Mouse (Mus musculus) neutrophil, adult 5-6 weeks (primary cell): Measurements from ENCODE around the gene Il17ra. TPM values are rescaled to one million over a fixed set of nuclear protein-coding genes. Genes with fewer than 3 reads are reported as not detected.
A peak's percentile ranks its signal among the peaks of the same experiment; 100 is the strongest.

Source experiments
- ATAC-seq: fragments of 151-379, 151-347 bp; 2 replicates; pipeline ENCODE4 v1.8.0; 2017; ENCODE audit warnings: mild to moderate bottlenecking, moderate TSS enrichment; ENCODE audit not compliant: insufficient number of reproducible peaks, poor library complexity, low FRiP score, severe bottlenecking; ENCODE audit errors: extremely low read depth
- total RNA-seq: library from RNA; stranded (forward); fragments of 200-1000 nt; gene quantifications from 2 replicates; pipeline ENCODE4 v1.2.3, GENCODE M21; 2017

Gene Il17ra
- total RNA-seq, result 168 and 176 TPM in 2 replicates

DNA sequence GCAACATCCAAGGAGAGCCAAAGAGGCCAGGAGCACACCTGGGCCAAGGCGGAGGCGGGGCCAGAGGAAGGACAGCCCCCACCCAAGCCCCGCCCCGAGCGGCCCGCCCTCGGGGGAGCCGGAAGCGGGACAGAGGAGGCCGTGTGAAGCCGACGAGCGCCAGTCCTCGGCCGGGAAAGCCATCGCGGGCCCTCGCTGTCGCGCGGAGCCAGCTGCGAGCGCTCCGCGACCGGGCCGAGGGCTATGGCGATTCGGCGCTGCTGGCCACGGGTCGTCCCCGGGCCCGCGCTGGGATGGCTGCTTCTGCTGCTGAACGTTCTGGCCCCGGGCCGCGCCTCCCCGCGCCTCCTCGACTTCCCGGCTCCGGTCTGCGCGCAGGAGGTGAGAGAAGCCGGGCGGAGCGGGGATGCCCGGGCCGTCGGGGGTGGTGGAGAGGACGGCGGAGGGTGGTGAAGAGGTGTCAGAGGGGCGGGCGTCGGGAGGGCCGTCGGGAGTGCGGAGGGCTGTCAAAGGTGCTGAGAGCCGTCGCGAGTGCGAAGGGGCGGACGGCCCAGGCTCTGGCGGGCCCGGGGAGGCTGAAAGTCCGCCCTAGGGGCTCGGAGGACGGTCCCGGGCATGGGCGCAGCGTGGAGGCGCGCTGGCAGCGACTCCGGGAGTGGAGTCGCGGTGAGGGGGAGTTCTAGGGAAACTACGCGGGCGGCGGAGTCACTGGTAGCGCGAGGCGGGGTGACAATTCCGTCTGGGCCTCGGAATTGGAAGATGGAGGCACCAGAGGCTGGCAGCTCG is at the start of gene Il17ra:
Il17ra (plus strand) TSS at position 162 of the 786 bp plus-strand sequence.
- peak; percentile 49 for ATAC-seq

DNA sequence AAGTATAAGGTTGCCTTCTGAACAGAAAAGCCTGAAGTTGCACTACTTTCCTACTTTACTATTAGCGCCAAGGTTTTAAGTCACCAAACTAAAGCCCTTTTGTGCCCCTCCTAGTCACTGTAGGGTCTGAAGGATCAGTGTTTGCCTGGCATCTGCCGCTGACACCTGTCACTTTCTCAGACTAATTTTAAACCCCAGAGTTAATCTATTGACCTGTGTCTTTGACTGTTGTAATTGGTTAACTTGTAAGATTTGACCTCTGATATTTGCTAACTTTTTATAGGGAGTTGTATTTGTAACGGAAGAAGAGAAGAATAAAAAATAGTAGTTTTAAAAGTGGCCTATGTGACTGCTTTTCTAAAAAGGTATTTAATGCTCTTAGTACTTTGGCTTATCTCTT is 24.9 kb upstream of the Il17ra start:
- no peak for ATAC-seq

DNA sequence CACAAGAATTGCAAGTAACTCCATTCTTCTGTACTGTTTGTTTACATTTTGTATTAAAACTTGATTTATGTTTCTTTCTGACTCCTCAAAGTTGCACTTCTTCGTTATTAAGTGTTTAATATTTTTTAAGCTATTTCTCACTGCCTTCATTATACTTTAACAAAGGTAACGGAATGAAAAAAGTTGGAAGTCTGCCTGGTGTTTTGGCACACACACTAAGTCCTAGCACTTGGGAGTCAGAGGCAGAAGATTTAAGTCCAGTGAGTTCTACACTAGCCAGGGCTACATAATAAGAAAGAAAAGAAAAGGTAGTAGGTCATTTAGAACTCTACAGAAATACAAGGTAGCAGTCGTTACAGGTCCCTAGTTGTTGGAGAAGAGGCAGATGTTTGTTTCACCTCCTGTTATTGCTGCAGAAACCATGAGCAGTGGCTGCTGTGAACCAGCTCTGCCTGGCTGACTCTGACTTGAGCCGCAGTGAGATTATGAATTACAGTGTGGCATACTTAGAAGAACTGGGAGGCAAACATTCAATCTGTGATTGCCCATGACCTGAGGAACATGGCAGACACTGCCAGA is 20.8 kb upstream of the Il17ra start:
- no peak for ATAC-seq

DNA sequence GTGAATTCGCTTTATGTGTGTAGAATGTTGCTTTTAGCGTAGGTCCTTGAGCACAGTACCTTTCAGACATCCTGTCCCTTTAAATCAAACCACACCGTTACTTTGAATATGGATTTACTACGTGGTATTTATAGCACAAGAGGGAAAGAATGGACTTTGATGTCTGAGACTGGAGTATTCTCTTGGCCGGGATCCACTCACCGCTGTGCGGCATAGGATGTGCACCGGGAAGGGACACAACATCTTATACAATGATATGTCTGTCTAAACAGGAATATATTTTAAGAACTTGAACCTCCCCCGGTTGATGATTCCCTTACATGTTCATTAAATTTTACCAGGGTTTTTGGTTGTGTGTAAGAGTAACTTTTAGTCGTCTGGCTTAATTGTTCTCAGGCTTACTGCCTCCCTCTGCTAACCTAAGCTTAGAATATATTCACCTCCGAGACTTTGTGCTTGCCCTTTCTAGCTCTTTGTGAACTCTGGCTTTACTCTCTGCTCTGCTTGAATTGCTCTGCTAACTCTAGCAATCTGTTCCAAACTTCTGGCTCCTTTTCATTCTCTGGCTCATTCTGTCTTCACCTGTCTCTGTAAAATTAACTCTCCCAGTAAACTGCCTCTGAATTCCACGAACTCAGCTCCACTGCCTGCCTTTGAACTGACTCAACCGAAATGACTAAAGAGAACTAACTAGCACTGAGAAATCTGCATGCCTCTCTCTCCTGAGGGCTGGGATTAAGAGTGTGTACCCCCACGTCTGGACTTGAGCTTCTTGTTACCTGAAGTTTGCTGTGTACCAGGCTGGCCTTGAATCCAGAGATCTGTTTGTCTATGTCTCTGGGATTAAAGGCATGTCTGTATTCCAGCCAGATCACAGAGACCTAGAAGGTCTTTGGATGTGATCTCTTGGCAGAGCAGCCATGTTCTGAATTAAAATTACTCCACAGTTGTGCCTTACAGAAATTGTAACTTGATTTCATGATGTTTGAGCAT is 19.4 kb upstream of the Il17ra start:
- ATAC-seq, result no peak

DNA sequence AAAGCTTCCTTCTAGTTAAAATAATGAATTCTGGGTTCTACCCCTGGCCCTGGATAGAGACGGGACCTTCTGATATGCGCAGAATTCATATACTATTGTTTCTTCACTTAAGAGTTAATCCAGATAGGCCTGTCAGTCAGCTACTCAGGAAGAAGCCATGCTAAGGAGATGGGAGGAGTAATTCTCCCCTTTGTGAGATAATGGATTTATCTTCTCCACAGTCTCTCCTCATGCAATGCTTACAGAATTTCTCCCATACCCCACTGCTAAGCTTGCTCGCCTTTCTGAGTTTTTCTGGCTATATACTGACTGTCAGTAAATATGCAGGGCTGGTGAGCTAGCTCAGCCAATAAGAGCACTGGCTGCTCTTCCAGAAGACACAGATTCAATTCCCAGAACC is 12.8 kb upstream of the Il17ra start:
- ATAC-seq, result no peak

DNA sequence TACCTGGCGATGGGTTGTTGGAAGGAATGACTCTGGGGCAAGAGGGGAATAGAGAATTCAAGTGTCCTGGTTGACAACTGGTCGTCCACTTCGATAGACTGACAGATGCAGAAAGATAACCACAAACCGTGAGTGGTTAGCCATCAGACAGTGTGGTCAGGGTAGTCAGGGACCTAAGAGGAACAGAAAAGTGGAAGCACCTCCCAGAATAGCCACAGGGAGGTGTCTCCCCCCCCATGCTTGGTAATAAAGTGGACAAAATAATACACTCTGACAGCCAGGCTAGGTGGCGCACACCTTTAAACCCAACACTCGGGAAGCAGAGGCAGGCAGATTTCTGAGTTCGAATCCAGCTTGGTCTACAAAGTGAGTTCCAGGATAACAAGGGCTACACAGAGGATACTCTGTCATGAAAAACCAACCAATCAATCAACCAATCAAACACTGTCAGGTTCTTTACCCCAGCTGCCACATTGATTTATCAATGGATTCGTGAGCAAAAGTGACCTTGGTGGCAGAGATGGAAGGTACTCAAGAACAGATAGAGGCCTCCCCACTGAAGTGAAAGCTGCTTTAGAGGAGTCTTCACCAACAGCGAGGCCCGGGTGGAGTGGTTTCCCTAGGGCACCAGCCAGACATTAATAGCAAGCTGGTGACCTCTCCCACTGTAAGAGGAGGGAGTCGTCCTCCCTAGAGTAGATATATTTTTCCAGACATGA is 10.5 kb upstream of the Il17ra start:
- ATAC-seq, result peak; percentile 84

DNA sequence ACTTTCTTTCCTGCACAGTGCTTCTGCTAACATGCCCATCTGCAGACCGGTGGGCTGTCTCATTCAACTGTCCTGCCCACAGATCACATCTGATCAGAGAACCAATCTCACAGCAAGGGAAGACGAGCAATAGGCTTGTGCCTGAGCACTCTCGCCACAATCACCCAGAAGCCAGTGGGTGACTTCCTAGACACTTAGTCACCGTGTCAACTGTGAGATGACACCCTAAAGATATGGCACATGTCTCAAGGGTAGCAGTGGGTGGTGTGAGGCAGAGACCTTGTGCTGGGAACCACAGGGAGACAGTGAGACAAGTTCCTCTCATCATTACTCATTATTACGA is 10.0 kb upstream of the Il17ra start:
- ATAC-seq, result peak; percentile 28; the same call in 1 of the 2 replicates

DNA sequence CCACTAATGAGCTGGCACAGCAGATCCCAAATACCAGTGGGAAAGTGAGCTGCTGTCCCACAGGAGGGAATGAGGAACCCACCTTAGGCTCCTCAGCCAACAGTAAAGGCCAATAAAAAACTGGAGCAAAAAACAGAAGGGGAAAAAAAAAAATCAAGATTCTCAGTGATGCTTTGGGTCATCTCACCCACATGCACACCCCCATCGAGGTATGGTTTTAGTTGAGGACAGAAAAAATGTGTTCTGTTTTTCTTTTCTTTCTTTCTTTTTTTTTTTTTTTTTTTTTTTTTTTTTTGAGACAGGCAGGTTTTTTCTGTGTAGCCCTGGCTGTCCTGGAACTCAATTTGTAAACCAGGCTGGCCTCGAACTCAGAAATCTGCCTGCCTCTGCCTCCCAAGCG is 9.5 kb upstream of the Il17ra start:
- ATAC-seq, result no peak

DNA sequence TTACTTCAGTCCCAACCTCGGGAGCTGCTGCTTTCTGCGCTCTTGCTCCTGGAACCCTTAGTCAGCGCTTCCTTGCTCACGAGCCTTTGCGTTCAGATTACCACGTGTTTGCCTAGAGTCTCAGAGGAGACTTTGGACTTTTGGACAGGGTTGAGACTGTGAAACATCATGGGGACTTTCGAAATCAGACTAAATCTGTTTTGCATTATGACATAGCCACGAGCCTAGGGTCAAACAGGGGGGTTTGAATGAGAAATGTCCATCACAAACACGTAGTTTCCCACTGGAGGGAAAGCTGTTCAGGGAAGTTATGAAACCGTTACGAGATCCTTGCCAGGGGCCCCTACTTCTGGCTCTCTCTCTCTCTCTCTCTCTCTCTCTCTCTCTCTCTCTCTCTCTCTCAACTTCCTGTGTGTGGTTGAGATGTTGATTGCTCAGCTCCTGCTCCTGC is 8.4 kb upstream of the Il17ra start:
- no peak for ATAC-seq

DNA sequence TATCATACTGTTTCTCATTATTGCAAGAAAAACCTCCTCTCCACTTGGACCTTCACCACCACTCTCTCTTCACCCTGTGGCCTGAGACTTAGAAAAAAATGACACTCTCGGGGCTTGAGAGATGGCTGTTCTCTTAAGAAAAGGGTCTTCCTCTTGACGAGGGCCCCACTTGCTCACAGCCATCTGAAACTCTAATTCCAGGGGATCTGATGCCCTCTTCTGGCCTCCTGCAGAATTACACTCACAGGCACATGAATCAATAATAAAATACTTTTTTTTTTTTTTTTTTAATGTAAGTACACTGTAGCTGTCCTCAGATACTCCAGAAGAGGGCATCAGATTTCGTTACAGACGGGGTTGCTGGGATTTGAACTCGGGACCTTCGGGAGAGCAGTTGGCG is 6.0 kb upstream of the Il17ra start:
- ATAC-seq, result no peak

DNA sequence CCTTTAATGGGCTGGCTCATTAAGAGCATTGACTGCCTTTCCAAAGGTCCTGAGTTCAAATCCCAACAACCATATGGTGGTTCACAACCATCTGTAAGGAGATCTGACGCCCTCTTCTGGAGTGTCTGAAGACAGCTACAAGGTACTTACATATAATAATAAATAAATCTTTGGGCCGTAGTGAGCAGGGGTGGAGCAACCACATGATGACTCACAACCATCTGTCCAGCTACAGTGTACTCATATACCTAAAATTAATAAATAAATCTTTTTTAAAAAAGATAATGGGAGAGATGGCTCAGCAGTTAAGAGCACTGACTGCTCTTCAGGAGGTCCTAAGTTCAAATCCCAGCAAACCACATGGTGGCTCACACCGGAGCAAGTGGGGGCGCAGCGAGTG is 5.3 kb upstream of the Il17ra start:
- ATAC-seq, result no peak

DNA sequence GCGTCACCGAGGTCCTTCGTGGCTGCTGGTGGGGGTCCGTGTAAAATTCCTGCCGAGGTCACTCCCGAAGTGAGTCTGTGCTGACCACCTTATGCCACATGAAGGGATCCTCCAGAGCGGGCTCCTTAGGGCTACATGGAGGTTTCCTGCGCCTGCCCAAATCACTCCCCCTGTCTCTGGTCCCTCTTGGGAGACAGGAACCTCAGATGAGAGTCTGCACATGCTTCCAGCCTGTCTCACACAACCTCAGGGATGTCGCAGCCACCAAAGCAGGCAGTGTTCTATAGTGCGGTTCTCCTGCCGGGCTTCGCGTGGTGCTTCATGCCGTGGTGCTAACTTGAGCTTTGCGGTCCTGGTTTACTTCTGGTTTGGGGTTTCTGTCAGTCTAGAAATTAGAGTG is 1.8 kb upstream of the Il17ra start:
- no peak for ATAC-seq

DNA sequence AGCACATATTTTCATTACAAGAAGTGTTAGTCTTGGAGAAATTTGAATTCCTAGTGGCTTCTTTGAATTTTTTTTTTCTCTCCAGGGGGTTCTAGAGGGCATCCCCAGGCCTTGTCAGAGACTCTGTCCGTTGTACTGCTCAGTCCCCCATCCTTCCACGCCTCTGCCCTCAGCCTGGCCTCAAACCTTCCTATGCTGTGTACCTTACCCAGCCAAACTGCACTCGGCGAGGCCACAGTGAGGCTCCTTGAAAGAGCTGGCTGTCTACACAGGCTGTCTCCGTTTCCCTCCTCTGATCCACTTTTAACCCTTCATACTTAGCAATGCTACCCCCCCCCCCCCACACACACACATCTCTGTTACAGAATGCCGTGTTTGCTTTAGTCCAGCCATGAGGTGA is 796 bp upstream of the Il17ra start:
- ATAC-seq, result no peak

DNA sequence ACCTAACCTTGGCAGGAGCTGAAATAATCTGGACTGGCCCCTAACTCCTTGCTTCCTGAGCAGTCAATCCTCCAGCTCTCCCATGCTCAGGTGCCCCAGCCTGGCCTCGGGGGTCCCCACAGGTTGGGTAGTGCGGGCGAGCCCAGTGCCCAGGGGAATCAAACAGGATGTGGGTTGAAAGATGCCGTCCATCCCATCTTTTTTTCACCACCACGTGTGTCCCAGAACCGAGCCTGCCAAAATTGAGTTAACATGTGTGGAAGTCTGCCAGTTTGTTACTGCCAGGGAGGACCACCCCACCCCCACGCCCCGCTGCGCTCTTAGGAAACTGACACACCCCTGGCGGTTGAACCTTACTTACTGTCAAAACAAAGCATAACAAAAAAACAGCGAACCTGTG is 837 bp downstream of the Il17ra start:
- ATAC-seq, result no peak

DNA sequence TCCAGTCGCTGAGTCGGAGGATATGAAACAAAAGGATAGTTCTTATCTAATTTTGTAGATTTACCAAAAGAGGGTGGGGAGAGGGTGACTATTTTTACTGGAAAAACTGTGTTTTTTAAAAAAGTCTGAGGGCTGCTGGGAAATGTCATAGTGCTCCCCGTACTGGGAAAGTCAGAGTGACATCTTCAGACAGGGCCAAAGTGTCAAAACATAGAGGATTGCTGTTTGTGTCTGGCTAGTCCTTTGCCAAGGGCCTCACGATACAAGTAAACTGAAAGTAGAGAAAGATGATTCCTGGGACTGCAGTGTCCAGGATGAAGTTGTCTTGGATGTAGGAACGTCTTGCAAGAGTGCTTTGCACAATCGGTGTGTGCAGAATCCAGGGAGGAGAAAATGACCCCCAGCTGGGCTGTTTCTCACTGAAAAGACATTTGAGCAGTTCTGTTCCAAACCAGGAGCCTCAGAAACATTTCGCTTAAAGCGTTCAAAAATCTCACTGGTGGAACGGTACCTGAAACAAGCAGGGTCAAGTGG is 1.4 kb downstream of the Il17ra start:
- ATAC-seq, result no peak

DNA sequence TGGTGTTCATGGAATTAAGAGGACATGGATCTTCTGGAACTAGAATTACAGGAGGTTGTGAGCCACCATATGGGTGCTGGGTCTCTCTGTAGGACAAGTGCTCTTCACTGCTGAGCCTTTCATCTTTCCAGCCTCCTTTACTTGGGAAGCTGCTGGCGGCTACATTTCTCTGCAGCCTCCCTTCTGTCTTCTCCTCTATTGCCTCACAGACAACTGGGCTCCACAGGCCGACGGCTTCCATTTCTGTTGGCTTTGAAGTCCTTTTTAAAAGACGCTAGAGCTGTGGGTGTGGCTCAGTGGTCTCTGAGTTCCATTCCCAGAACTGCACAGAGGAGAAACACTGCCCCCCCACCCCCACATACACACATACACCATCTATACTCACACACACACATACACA is 2.3 kb downstream of the Il17ra start:
- no peak for ATAC-seq

DNA sequence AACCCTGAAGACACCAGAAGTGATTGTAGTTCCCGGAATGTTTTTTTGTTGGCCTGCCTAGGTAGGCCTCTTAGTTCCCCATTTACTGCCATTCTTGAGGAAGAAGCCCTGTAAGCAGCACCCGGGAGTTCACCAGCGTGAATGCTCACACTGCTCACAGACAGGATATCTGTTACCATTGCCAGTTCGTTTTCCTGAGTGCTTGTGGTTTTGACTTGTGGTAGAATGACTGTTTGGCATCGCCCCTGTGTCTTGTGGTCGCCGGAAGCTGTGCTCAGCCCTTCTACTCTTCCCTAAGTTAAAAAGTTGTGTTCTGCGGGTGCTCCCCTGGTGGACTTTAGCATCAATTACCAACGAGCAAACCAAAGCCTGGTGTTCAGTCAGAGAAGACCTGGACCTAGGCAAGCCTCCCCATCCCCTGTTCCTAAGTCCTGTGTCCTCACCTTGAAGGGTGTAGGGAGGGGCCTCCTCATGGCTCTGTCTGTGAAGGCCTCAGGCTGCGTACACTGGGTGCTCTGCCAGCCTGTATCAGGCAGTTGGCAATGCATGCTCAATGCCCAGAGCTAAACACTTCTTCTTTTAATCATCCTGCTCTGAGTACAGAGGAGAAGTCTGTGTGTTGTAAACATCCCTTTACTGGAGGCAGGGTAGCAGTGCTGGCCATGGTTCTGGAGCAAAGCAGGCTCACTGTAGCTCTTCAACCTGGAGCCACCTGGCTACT is 3.7 kb downstream of the Il17ra start:
- peak; percentile 40 for ATAC-seq

DNA sequence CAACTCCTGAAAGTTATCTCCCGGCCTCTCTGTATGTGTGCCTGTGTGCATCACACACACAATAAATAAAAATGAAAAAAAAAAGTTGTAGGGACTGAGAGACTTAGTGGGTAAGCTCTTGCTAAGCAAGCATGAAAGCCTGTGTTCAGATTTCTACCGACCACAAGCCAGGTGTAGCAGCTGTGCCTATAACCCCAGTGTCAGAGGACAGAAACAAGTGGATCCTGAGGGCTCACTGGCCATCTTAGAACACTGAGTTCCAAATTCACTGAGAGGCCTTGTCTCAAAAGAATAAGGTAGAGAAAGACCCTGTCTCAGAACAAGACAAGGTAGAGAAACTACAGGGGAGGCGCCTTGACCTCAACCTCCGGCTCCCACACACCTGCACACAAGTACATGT is 5.2 kb downstream of the Il17ra start:
- ATAC-seq, result no peak
